Mouse (Mus musculus) ES-E14 (cell line): ENCODE results near the gene Ephx1. TPM values are rescaled to one million over a fixed set of nuclear protein-coding genes. Genes with fewer than 3 reads are reported as not detected.

Experiments used
- DNase-seq: peaks from one replicate; pipeline ENCODE4 v3.0.0-alpha.2; 2013; ENCODE audit warnings: low read depth, low spot score
- H3K27ac ChIP-seq: 2 replicates; pipeline ENCODE4 v1.5.1; 2012; ENCODE audit warnings: low read depth, mild to moderate bottlenecking, low read length, moderate library complexity, mixed read lengths; ENCODE audit not compliant: poor library complexity, insufficient read depth, severe bottlenecking
- H3K36me3 ChIP-seq: 2 replicates; pipeline ENCODE4 v1.6.1; 2012; ENCODE audit warnings: mild to moderate bottlenecking, low read length, moderate library complexity, mixed read lengths; ENCODE audit not compliant: control insufficient read depth, poor library complexity, insufficient read depth, severe bottlenecking
- H3K4me1 ChIP-seq, 2 experiments: fragments of 150-350 bp in 1 of 2; sonication (generic) in 1 of 2; 2 replicates each; pipeline ENCODE4 v1.6.1; 2012; ENCODE audit warnings: low read length in 2 of 2, mild to moderate bottlenecking in 1 of 2, mixed read lengths in 1 of 2; ENCODE audit not compliant: control insufficient read depth in 2 of 2, insufficient read depth in 2 of 2, poor library complexity in 1 of 2
- H3K4me3 ChIP-seq, 2 experiments: fragments of 150-350 bp in 1 of 2; sonication (generic) in 1 of 2; 2 replicates each; pipeline ENCODE4 v1.5.1; 2012; ENCODE audit warnings: low read length in 2 of 2, low read depth in 1 of 2, mild to moderate bottlenecking in 1 of 2, mixed read lengths in 1 of 2; ENCODE audit not compliant: insufficient read depth in 1 of 2, poor library complexity in 1 of 2, severe bottlenecking in 1 of 2
- H3K9ac ChIP-seq: 2 replicates; pipeline ENCODE4 v1.6.1; 2012; ENCODE audit warnings: low read depth, mild to moderate bottlenecking, low read length, mixed read lengths; ENCODE audit not compliant: poor library complexity, insufficient read depth, severe bottlenecking
- H3K9me3 ChIP-seq: fragments of 150-350 bp; sonication (generic); 2 replicates; pipeline ENCODE4 v1.6.1; 2012; ENCODE audit warnings: low read depth, mild to moderate bottlenecking, low read length; ENCODE audit not compliant: control insufficient read depth, insufficient read depth
- CHD2 ChIP-seq: IDR thresholded peaks from 2 replicates; pipeline ENCODE4 v1.6.1; 2014; ENCODE audit warnings: mild to moderate bottlenecking, low read depth, low read length, inconsistent platforms
- HCFC1 ChIP-seq: IDR thresholded peaks from 2 replicates; pipeline ENCODE4 v1.6.1; 2012; ENCODE audit warnings: low read length, inconsistent platforms, borderline replicate concordance; ENCODE audit not compliant: insufficient read depth
- MAFK ChIP-seq: IDR thresholded peaks from 2 replicates; pipeline ENCODE4 v1.6.1; 2014; ENCODE audit warnings: mild to moderate bottlenecking, low read depth, low read length, inconsistent platforms; ENCODE audit not compliant: insufficient read depth
- ZC3H11A ChIP-seq: IDR thresholded peaks from 2 replicates; pipeline ENCODE4 v1.6.1; 2012; ENCODE audit warnings: low read depth, mild to moderate bottlenecking, inconsistent platforms, low read length, borderline replicate concordance
- ZNF384 ChIP-seq: IDR thresholded peaks from 2 replicates; pipeline ENCODE4 v1.6.1; 2012; ENCODE audit warnings: low read depth, low read length, inconsistent platforms
- in situ Hi-C, 2 experiments: fragments of 600-800 bp; cut with MboI; formaldehyde crosslinking; loops; one replicate each; pipeline ENCODE4 v1.15.1; 2025; ENCODE audit warnings: low sequenced_read_pairs in 2 of 2, inconsistent platforms in 1 of 2; ENCODE audit not compliant: unreplicated experiment in 2 of 2
- total RNA-seq: library from RNA; depleted of rRNA; stranded (reverse); fragments of 300-350 nt; gene quantifications from 2 replicates; pipeline ENCODE4 v1.2.3, GENCODE M21; 2012

The Ephx1 gene
- total RNA-seq, 1 experiment, result 12.5 TPM

DNA sequence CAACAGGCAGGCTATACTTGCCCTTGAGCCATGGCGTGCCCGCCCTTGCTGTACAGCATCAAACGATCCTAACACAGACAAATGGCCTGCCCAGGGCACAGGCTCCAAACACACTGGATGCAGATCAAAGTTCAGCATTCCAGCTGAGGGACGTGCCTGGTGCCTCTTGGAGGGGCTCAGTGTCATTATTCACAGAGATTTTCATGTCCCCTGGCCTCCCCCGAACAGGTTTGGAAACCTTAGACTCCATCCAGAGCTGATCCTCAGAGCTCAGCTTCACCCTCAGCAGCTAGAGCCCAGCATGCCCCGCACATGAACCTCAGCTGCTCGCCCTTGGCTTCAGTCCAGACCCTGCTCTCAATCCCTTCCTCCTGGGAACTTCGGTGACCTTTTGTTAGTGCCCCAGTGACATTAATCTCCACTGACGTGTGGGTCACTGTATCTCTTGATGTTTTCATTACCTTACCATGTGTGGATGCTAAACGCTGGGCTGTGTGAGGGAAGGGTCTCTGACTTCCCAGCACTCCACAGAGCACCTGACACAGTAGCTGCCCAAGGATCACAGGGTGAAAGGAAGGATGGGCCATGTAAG lies 20.1 kb downstream of the Ephx1 start:
- no peak for DNase-seq
- Histone ChIP-seq H3K27ac (no peak overlapping the region), H3K9ac (no peak overlapping the region), H3K9me3 (no peaks in the 10 kb centered on the region), H3K4me3 (no peak overlapping the region), H3K4me1 (no peaks in the 10 kb centered on the region), H3K36me3 (no peaks in the 10 kb centered on the region)
- in situ Hi-C loops, result no loop called here
- TF ChIP-seq ZNF384, result no peak
- TF ChIP-seq CHD2, result no peak
- no peak for TF ChIP-seq HCFC1
- TF ChIP-seq ZC3H11A, result no peak
- TF ChIP-seq MAFK, result no peak

DNA sequence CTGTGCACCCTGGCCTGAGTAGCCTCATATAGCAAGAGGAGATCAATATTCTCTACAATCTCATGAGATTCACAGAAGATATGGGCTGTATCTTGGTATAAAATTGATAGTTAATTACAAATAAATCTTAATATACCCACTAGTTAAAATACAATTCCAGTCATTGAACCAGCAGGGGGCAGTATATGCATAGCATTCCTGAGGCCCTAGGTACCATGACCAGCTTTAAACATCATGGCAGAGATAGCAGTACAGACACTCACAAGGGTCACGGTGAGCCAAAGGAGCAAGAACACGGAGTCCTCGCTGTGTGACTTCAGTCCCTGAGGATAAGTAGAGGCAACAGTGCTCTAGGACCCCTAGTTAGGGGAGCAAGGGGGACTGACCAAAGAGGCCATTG lies 28.6 kb downstream of the Ephx1 start:
- H3K36me3 ChIP-seq, result no peaks in the 10 kb centered on the region
- H3K4me3 ChIP-seq, result no peak overlapping the region
- H3K9ac ChIP-seq, result no peak overlapping the region
- H3K4me1 ChIP-seq, result 0 out of 4 replicates have a peak, but pooled peaks cover 0 to 2% of the 10 kb centered on the region in 2 experiments
- TF ChIP-seq HCFC1 (no peak), MAFK (no peak), CHD2 (no peak), ZC3H11A (peak; percentile 34; the same call in 1 of the 2 replicates), ZNF384 (no peak)
- H3K9me3 ChIP-seq, result no peaks in the 10 kb centered on the region
- DNase-seq, result no peak
- H3K27ac ChIP-seq, result no peak overlapping the region
- in situ Hi-C loops, result no loop called here

DNA sequence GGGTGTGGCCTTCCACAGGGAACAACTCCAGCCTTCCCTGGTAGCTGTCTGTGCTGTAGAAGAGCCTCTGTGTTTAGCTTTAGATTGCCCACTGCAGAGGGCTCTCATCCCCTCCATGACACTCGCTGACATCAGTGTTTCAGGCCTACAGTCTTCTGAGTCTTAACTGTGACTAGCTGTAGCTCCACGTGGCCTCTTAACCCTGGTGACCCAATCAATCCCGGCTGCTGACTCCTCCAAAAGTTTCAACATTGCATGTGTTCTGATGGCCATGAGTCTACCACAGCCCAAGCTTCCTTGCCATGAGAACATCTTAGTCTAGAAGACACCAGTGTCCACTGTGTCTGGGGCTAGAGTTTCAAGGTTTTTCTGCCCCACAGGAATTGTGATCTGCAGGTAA lies 30.0 kb downstream of the Ephx1 start:
- in situ Hi-C loops, result no loop called here

DNA sequence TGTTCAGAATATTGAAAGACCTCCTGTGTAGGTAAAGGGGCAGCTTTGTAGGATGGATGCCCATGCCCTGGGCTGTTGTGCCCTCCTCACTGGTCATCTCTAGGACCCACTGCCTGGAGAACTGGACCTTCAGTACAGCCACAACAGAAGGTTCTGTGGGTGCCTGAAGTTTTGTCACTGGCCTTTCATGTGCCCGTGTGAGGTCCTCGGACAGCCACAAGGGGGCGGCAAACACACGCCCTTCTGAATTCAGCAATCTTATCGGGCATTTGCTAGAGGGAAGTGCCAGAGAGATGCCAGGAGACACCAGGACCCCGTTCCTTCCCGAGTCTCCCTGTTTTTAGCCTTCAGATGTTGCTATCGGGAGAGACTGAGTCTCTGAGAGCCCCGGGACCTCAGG lies 32.9 kb downstream of the Ephx1 start:
- DNase-seq, result peak; percentile 71
- Histone ChIP-seq H3K36me3 (no peaks in the 10 kb centered on the region), H3K4me1 (0 out of 4 replicates have a peak, but pooled peaks cover 0 to 2% of the 10 kb centered on the region in 2 experiments), H3K27ac (no peak overlapping the region), H3K9me3 (no peaks in the 10 kb centered on the region), H3K9ac (no peak overlapping the region), H3K4me3 (no peak overlapping the region)
- no peak for TF ChIP-seq ZNF384
- no peak for TF ChIP-seq MAFK
- no peak for TF ChIP-seq HCFC1
- TF ChIP-seq CHD2, result no peak
- TF ChIP-seq ZC3H11A, result peak; percentile 88
- in situ Hi-C loops, result no loop called here

More for the DNA sequence above, 30.0 kb downstream of the Ephx1 start:
- TF ChIP-seq MAFK, result no peak
- TF ChIP-seq ZC3H11A, result no peak
- no peak for TF ChIP-seq HCFC1
- TF ChIP-seq ZNF384, result no peak
- no peak for TF ChIP-seq CHD2
- no peak overlapping the region for H3K9ac ChIP-seq
- 0 out of 4 replicates have a peak, but pooled peaks cover 0 to 2% of the 10 kb centered on the region in 2 experiments for H3K4me1 ChIP-seq
- no peak for DNase-seq
- H3K36me3 ChIP-seq, result no peaks in the 10 kb centered on the region
- no peaks in the 10 kb centered on the region for H3K9me3 ChIP-seq
- no peak overlapping the region for H3K27ac ChIP-seq
- no peak overlapping the region for H3K4me3 ChIP-seq

DNA sequence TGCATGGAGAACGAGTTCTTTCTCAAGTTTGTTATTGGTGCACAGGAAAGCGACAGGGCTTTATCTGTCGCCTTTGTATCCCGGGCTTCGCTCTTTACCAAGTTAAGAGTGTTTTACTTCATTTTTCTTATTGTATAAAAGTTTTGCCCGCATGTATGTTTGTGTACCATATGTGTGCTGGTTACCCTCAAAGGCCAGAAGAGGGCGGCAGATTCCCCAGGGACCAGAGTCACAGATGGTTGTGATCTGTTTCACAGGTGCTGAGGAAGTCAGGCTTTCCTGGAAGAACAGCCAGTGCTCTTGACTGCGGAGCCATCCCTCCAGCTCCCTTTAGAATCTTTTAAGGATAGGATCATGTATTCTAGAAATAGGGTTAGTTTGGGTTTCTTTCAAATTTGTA lies 34.0 kb downstream of the Ephx1 start:
- H3K9ac ChIP-seq, result no peak overlapping the region
- TF ChIP-seq MAFK (no peak), ZNF384 (no peak), HCFC1 (no peak), CHD2 (no peak), ZC3H11A (no peak)
- H3K36me3 ChIP-seq, result no peaks in the 10 kb centered on the region
- no peaks in the 10 kb centered on the region for H3K9me3 ChIP-seq
- DNase-seq, result no peak
- peaks cover 0 to 3% of the 10 kb centered on the region in 2 experiments; a peak in 1 of 4 replicates for H3K4me1 ChIP-seq
- H3K27ac ChIP-seq, result no peak overlapping the region
- H3K4me3 ChIP-seq, result no peak overlapping the region
- in situ Hi-C loops, result no loop called here
